Mouse (Mus musculus): ENCODE measurements around the gene Epb41. TPM values are rescaled to one million over a fixed set of nuclear protein-coding genes. Genes with fewer than 3 reads are reported as not detected.

Epb41 gene
- total RNA-seq, 2 experiments from 2014 or later, result 144 to 148 TPM

DNA sequence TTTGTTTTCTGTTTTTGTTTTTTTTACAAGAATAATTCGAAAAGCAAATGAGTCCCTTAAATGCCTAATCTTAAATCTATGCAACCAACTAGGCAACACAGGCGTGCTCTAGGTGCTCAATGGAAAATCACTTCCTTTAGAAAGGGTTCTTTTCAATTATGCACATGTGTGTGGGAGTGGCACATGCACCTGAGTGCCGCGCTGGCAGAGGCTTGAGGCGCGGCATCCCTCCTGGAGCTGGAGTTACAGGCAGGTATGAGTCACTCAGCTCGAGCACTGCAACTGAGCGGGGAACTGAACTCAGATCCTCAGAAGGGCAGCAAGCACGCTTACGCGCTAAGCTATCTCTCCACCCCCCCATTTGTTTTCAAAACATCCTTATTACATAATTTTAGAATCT, 127.3 kb downstream of the Epb41 start:
- DNase-seq, result no peak
- intact Hi-C loops (cut with DNase I), result no loop called here

- no peak for DNase-seq
- intact Hi-C loops (cut with DNase I), result no loop called here
Measured at GRCm38 (mm10) chr4:131940846-131941245, 134.3 kb downstream of the Epb41 start.

DNA sequence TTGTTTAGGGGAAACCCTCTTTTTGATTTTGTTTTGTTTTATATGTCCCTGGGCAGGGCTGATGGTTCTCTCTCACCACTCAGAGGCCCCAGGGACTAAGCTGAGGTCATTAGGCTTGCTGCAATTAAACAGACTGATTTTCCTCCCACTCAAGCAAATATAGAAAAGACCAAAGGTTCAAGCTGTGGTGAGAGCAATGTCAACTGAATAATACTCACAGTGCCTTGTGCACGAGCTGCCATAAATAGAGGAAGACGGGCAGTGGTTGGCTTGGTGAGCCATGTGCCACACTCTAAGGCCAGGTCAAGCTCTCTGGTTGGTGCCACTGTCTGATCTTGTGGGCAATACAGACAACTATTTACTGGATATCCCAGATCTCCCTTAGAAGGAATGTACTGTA, 135.7 kb downstream of the Epb41 start:
- intact Hi-C loops (cut with DNase I), result no loop called here
- no peak for DNase-seq

- intact Hi-C loops (cut with DNase I), result no loop called here
- DNase-seq, result no peak
Measured at GRCm38 (mm10) chr4:131929146-131929545, 146.0 kb downstream of the Epb41 start.

GRCm38 (mm10) chr4:131924096-131924810, 150.9 kb downstream of the Epb41 start:
- DNase-seq, result no peak
- intact Hi-C loops (cut with DNase I), result no loop called here

DNA sequence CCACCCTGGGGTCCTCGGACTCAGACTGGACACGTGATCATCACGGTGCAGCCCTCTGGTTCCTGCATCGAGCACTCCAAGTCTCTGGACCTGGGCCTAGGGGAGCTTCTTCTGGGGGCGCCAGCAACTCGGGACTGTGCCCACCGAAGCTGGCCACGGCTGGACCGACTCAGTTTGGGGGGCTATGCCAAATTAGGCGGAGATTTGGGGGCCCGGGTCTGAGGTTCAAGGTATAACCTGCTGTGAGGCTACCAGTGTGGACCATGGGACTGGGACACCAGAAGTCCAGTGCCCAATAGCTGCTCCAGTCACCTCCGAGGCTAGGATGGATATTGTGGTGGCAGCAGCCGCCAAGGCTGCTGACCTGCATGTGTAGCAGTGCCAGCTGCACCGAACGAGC, 152.7 kb downstream of the Epb41 start:
- intact Hi-C loops (cut with DNase I), result no loop called here
- no peak for DNase-seq

DNA sequence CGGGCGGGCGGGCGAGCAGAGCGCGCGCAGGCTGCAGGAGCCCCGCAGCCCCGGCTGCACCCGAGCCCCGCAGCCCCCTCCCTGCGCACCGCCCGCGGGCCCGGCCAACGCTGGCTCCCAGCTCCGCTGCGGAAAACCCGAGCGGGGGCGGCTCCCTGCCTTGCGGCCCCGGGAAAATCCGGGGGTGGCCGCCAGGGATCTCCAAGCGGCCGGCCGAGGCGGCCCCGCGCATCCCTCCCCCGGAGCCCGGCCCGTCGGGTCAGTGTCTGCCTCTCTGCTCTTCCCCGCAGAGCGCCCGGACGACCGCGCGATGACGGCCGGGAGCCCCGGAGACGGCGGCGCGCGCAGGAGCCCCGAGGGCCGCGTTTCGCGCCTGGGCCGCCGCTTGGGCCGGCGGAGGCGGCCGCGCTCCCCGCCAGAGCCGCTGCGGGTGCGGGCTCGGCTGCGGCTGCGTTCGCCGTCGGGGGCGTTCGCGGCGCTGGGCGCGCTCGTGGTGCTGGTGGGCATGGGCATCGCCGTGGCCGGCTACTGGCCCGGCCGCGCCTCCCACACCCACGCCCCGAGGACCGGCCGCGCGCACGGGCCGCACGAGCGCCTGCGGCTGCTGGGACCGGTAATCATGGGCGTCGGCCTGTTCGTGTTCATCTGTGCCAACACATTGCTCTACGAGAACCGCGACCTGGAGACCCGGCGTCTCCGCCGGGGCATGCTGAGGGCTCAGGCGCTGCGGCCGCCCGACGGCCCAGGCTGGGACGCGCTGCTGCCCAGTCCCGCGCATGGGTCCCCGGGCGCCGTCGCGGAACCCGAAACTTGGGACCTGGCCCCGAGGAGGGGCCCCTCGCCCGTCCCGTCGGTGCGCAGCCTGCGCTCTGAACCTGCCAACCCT, 153.4 kb downstream of the Epb41 start, which contains the start of gene Tmem200b:
Gene Tmem200b (plus strand): TSS at position 311 of the 886 bp plus-strand sequence.
- intact Hi-C loops (cut with DNase I), result no loop called here
- DNase-seq, result peak; percentile 35 to 41

DNA sequence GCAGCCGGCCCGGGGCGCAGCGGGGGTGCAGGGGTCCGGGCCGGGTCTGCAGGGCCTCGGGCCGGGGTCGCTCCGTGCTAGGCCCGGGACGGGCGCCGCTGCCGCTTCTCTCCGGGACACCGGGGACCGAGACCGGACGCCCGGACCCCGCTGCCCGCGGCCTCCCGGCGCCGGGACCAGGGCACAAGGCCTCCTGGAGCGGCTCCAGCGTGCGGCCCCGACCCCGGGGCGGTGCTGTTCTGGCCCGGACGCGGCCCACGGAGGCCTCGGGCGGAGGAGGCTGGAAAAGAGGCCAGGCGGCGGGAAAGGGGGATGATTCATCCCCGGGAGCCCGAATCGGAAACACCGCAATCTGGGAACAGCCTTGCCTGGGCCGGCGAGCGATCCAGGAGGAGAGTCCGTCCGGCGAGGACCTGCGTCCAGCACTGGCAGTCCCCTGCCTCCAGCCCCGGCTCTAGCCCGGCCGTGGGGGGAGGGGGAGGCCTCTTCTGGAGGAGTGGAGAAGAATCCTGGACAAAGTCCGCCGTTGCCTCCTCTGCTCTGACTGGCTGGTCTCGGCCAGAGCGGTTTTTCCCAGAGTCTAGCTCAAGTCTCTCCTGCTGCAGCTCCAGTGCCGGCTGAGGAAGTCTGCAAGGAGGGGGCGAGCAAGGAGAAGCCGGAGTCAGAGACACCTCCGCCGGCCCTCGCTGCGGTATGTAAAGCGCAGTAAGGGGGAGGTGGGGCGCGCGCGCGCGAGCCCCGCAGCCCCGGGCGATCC, 154.3 kb downstream of the Epb41 start:
- intact Hi-C loops (cut with DNase I), result no loop called here
- peak; percentile 59 to 80 for DNase-seq

- intact Hi-C loops (cut with DNase I), result no loop called here
- DNase-seq, result peak in 1 of 2 experiments; percentile 77
Measured at GRCm38 (mm10) chr4:131920141-131920594, 155.0 kb downstream of the Epb41 start.

- no peak for DNase-seq
- intact Hi-C loops (cut with DNase I), result loop anchor here (5.0 kb wide), 1 partner anchor 43 kb away; no protein-coding TSS in a partner anchor
Measured at GRCm38 (mm10) chr4:131919506-131920140, 155.5 kb downstream of the Epb41 start.

DNA sequence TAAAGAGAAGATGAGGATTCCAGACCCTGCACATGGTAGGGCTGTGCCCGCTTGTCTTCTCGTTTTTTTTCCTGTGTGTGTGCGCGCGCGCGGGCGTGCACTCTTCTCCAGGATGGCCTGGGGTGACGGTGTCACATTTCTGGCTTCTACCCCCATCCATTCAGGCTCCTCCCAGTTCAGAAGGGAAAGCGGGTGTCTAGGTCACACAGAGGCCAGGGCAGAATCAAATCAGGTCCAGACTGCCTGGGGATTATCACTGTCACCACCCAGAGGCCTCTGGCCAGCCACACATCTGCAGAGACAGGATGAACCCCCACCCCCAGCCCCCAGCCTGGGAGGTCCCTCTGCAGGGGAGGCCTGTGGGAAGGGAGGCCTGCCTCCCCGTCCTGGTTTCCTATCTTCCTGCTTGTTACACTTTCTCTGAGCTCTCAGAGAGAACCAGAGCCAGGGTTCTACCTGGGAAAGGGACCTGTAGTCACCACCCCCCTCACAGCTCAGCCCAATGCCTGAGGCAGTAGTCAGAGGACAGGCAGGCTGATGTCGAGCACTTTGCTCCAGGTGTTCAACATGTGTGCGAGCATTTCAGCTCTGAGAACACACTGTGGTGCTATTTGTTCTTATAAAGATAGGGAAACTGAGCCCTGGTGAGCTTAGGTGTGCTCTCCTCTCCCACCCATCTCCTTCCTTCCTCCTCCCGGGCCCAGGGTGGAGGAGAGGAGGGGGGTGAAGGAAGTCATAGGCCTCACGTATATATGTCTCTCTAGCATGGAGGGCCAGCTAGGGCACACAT, 156.2 kb downstream of the Epb41 start:
- intact Hi-C loops (cut with DNase I), result loop anchor here (5.0 kb wide), 1 partner anchor 43 kb away; no protein-coding TSS in a partner anchor
- peak; percentile 21 to 28 for DNase-seq

- intact Hi-C loops (cut with DNase I), result loop anchor here (5.0 kb wide), 1 partner anchor 44 kb away; no protein-coding TSS in a partner anchor
- DNase-seq, result no peak
Measured at GRCm38 (mm10) chr4:131918026-131918533, 157.0 kb downstream of the Epb41 start.

DNA sequence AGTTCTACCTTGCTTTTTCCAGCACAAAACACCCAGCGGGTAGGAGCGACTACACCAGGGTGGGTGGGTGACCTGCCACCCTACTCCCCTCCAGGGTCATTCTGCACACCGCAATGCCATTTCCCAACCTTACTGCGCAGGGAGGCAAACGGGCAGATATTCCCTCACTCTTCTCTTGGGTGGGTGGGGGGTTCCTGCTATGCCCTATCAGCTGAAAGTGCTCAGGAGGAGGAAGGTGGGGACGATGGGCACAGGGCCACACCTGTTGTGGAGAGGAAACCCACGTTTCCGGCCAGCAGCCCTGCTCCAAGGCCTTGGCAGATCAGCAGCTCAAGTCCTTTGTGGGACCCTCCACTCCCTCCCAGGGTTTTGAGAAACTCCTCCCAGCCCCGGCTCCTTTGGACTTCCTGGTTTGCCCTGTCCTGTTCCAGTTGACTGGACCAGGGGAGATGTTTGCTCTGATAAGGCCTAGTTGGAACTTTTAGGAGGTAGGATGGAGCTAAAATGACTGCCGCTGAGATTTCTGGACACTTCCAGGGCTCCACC, 158.0 kb downstream of the Epb41 start:
- intact Hi-C loops (cut with DNase I), result loop anchor here (2.0 to 5.0 kb wide), 2 partner anchors 45 to 162 kb away; no protein-coding TSS in a partner anchor
- DNase-seq, result no peak

- intact Hi-C loops (cut with DNase I), result loop anchor here (1.0 to 5.0 kb wide), 3 partner anchors 46 to 162 kb away; no protein-coding TSS in a partner anchor
- DNase-seq, result peak; percentile 82 to 83
Measured at GRCm38 (mm10) chr4:131916425-131916824, 158.7 kb downstream of the Epb41 start.

DNA sequence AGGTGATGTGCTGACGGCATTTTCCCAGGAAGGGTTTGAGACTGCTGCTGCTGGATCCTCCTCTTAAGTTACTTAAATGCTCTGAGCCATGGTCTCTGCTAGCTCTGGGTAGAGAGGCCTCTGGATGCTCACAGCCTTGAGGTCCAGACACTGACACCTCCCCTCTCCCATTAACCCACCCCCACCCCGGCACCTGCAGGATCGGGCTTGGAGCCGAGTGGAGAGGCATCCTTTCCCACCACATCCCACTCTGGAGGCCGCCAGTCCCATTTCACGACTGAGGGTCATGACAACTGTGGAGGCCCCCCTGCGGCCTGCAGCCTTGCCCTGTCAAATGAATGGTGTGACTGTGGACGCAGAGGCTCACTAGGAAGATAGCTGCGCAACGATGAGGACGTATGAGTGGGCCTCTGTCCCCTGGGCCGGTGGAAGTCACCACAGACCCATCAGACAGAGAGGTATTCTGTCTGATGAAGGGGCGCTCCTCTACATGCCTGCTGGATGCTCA, 159.2 kb downstream of the Epb41 start:
- no peak for DNase-seq
- intact Hi-C loops (cut with DNase I), result loop anchor here (1.0 to 5.0 kb wide), 3 partner anchors 46 to 163 kb away; no protein-coding TSS in a partner anchor

DNA sequence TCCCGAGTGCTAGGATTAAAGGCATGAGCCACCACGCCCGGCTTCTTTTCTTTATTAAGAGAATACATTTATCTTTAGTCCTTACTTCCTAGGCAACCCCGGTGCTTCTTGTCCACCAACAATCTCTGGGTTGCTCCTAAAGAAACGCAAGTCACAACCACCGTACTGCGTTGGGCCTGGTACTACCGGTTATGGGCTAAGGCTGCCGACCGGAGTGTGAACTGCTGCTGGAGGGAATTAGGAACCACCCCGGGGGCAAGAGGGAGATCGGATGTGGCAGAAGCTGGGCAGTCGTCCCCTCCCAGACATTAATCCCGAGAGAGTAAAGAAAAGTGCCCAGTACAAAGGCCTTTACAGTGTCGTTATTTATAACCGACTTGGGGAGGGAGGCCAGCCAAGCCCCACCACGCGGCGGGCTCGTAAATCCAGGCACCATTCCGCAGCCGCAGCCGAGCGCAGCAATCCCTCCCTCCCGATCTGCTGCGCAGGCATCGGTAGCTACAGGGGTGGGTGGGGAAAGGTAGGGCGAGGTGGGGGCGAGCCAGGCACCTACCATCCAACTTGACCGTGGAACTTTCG, 160.1 kb downstream of the Epb41 start:
- DNase-seq, result peak in 1 of 2 experiments; percentile 25
- intact Hi-C loops (cut with DNase I), result loop anchor here (5.0 kb wide), 2 partner anchors 43 to 47 kb away; partner anchors contain the start of gene Srsf4

DNA sequence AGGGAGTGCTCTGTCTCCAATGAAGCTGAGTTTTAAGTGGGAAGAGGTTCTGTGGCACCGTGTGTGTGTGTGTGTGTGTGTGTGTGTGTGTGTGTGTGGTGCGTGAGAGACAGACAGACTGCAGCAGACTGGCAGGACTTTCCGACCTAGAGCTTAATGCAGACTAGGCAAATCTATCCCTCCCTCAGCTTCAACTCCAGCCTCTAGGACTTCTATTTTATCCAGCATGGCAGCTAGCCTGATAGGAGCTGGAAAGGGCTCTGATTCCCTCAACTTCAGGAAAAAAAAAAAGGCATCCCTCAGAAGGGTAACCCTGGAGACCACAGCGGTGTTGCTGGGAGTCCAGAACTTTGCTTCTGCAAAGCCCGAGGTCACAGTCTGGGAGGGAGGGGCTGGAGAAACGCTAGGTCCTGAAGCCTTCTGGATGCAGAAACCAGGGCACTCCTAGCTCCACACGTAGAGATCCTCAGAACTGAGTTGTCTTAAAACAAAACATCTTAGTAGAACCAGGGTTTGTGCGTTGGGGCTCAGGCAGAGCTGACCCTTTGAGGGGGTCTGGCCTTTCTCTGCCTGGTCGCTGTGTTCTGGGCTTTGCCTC, 161.0 kb downstream of the Epb41 start:
- DNase-seq, result no peak
- intact Hi-C loops (cut with DNase I), result loop anchor here (5.0 kb wide), 1 partner anchor 42 kb away; the partner anchor contains the start of gene Srsf4

Measured in heart, postnatal 36 days (tissue).